Mouse (Mus musculus) lung, embryonic 16.5 days (tissue): ENCODE data around the gene Sdk2. TPM values are rescaled to one million over a fixed set of nuclear protein-coding genes. Genes with fewer than 3 reads are reported as not detected.

Experiments
- ATAC-seq: fragments of 200-750 bp; cut with Nextera tagmentation; 2 replicates; pipeline ENCODE4 v1.8.0; 2017; ENCODE audit warnings: low read depth, mild to moderate bottlenecking, moderate library complexity
- H3K27ac ChIP-seq: fragments of 300-500 bp; sonication (generic); 2 replicates; pipeline ENCODE4 v1.5.1; 2014; ENCODE audit warnings: mild to moderate bottlenecking, control low read depth, low read length
- H3K27me3 ChIP-seq: fragments of 300-500 bp; sonication (generic); 2 replicates; pipeline ENCODE4 v1.6.1; 2014; ENCODE audit warnings: low read depth, low read length, mixed read lengths; ENCODE audit not compliant: control insufficient read depth, insufficient read depth
- H3K36me3 ChIP-seq: fragments of 300-500 bp; sonication (generic); 2 replicates; pipeline ENCODE4 v1.6.1; 2014; ENCODE audit warnings: low read length; ENCODE audit not compliant: control insufficient read depth, insufficient read depth
- H3K4me1 ChIP-seq: fragments of 300-500 bp; sonication (generic); replicated peaks from 2 replicates; pipeline ENCODE4 v1.6.1; 2014; ENCODE audit warnings: low read length, mixed read lengths; ENCODE audit not compliant: control insufficient read depth, insufficient read depth
- H3K4me2 ChIP-seq: fragments of 300-500 bp; sonication (generic); 2 replicates; pipeline ENCODE4 v1.6.1; 2014; ENCODE audit warnings: low read depth, low read length, control low read depth
- H3K4me3 ChIP-seq: fragments of 300-500 bp; sonication (generic); 2 replicates; pipeline ENCODE4 v1.5.1; 2014; ENCODE audit warnings: mild to moderate bottlenecking, low read length, control low read depth
- H3K9ac ChIP-seq: fragments of 300-500 bp; sonication (generic); 2 replicates; pipeline ENCODE4 v1.6.1; 2014; ENCODE audit warnings: low read length, control low read depth
- H3K9me3 ChIP-seq: fragments of 300-500 bp; sonication (generic); 2 replicates; pipeline ENCODE4 v1.6.1; 2016; ENCODE audit warnings: low read length; ENCODE audit not compliant: control insufficient read depth
- WGBS: fragments of 180-500 bp; shearing (Covaris S2); extraction: QIAGEN DNeasy Blood & Tissue Kit; methylation state at CpG from one replicate; pipeline ENCODE4 v1.1.7; 2014; 5-methylcytosine and 5-hydroxymethylcytosine counted together
- polyA plus RNA-seq: library from polyadenylated mRNA; unstranded; fragments of >200 nt; fragmentation: Nextera tagmentation; extraction: Ambion mirVana; gene quantifications from 2 replicates; pipeline ENCODE4 v1.2.1, GENCODE M21; 2015

The Sdk2 gene
- polyA plus RNA-seq, 1 experiment from 2014 or later, result 2.1 TPM

DNA sequence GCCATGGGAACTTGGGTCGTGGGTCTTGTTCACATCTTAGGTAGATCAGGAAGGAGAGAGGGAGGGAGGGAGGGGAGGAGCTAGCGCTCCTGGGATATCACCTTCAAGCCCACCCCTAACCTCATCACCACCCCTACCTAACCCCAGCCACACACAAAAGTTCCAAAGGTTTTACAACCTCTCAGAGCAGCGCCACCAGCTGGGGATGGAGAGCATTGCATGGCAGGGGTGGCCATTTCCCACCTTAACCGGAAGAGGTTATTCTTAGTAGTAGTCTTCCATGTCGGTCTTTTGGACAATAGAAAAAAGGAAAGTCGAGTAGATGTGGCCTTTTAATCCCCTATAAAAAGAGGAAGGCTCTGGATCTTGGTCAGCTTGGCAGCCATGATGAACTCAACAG is 4.0 kb upstream of the Sdk2 start:
- Histone ChIP-seq H3K9me3 (peaks cover 3% of the 10 kb centered on the region; the same call in 1 of the 2 replicates), H3K36me3 (no peaks in the 10 kb centered on the region), H3K4me2 (no peak overlapping the region), H3K27ac (no peak overlapping the region), H3K9ac (no peak overlapping the region), H3K27me3 (peaks cover 25% of the 10 kb centered on the region), H3K4me1 (peaks cover 12% of the 10 kb centered on the region), H3K4me3 (no peak overlapping the region)
- no peak for ATAC-seq
- 58% methylated on average over 6 of the region's 6 CpGs for WGBS

DNA sequence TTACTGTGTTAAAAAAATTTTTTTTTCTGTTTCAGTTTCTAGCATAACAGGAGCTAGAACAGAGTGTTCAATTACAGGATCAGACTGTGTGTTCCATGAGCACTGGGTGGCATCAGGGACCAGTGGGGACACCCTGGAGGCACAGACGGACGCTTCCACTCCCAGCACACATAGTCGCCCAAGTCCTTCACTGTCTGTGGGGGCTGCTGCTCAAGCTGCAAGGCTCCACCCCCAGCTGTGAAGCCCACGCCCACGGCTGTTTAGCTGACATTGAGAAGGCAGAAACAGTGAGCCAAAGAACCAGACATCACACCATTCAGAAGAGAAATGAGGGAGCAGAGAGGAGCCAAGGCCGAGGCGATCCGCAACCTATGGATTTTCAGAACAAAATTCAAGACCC is 3.3 kb upstream of the Sdk2 start:
- Histone ChIP-seq H3K27ac (no peak overlapping the region), H3K9ac (no peak overlapping the region), H3K27me3 (peaks cover 32% of the 10 kb centered on the region), H3K36me3 (no peaks in the 10 kb centered on the region), H3K4me3 (no peak overlapping the region), H3K4me1 (peaks cover 15% of the 10 kb centered on the region), H3K9me3 (no peaks in the 10 kb centered on the region), H3K4me2 (no peak overlapping the region)
- 60% methylated on average over 8 of the region's 8 CpGs for WGBS
- ATAC-seq, result no peak

GRCm38 (mm10) chr11:114068390-114068789 is 1.5 kb upstream of the Sdk2 start:
- H3K4me1 ChIP-seq, result peaks cover 24% of the 10 kb centered on the region
- peak; percentile 43 for ATAC-seq
- no peaks in the 10 kb centered on the region for H3K36me3 ChIP-seq
- no peak overlapping the region for H3K4me3 ChIP-seq
- H3K27me3 ChIP-seq, result peaks cover 46% of the 10 kb centered on the region
- peak overlapping the region; percentile 15; the same call in 1 of the 2 replicates for H3K27ac ChIP-seq
- no peaks in the 10 kb centered on the region for H3K9me3 ChIP-seq
- H3K4me2 ChIP-seq, result no peak overlapping the region
- H3K9ac ChIP-seq, result no peak overlapping the region
- 1% methylated on average over 5 of the region's 5 CpGs for WGBS

DNA sequence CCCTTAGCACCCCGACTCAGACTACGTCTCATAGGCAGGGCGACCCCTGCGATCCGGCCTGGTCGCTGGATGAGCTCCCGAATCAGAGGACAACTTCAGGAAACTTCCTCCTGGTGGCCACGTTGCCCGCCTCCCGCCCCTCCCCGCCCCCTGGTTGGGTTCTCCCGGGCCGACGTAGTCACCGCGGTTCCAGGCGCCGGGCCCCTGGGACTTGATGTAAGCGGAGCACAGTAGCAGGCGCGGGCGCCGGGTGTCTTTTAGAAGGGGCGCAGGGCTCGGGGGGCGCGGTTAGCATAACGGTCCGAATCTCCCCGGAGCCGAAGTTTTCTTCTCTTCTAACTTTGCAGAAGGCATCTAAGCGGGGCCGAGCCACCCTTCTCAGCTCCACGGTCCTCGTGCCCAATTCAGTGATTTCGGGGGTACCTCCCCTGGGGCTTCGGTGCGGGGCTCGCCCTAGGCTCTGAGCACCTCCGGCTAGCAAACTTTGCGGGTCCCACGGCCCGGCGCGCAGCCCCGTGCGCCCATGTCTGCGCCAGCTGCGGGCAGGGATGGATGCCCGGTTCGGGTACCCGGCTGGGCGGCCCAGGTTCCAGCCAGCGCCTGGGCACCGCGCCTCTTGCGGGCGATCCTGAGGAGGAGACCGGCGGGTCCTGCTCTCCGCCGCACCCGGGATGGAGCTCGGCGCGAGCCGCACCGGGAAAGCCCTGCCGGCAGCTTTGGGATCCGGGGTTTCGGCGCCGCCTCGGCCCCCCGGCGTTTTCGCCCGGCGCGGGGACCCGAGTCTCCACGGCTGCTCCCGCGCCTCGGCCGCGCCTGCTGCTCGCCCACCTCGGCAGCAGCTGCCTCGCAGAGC is 522 bp downstream of the Sdk2 start:
- peak overlapping the region; percentile 74 for H3K9ac ChIP-seq
- H3K4me1 ChIP-seq, result peaks cover 38% of the 10 kb centered on the region
- H3K27ac ChIP-seq, result peak overlapping the region; percentile 74
- no peaks in the 10 kb centered on the region for H3K36me3 ChIP-seq
- peak overlapping the region; percentile 97 for H3K4me2 ChIP-seq
- peak overlapping the region; percentile 66 for H3K4me3 ChIP-seq
- ATAC-seq, result peak; percentile 24
- under 1% methylated on average over 81 of the region's 90 CpGs for WGBS
- H3K27me3 ChIP-seq, result peaks cover 49% of the 10 kb centered on the region
- H3K9me3 ChIP-seq, result no peaks in the 10 kb centered on the region

- under 1% methylated on average over 19 of the region's 19 CpGs for WGBS
- peak overlapping the region; percentile 66 for H3K4me3 ChIP-seq
- no peaks in the 10 kb centered on the region for H3K36me3 ChIP-seq
- H3K4me1 ChIP-seq, result peaks cover 41% of the 10 kb centered on the region
- H3K9me3 ChIP-seq, result no peaks in the 10 kb centered on the region
- no peak overlapping the region for H3K27ac ChIP-seq
- ATAC-seq, result no peak
- peaks cover 46% of the 10 kb centered on the region for H3K27me3 ChIP-seq
- H3K9ac ChIP-seq, result peak overlapping the region; percentile 74
- H3K4me2 ChIP-seq, result peak overlapping the region; percentile 97
Measured at GRCm38 (mm10) chr11:114065596-114065995, 1.2 kb downstream of the Sdk2 start.

DNA sequence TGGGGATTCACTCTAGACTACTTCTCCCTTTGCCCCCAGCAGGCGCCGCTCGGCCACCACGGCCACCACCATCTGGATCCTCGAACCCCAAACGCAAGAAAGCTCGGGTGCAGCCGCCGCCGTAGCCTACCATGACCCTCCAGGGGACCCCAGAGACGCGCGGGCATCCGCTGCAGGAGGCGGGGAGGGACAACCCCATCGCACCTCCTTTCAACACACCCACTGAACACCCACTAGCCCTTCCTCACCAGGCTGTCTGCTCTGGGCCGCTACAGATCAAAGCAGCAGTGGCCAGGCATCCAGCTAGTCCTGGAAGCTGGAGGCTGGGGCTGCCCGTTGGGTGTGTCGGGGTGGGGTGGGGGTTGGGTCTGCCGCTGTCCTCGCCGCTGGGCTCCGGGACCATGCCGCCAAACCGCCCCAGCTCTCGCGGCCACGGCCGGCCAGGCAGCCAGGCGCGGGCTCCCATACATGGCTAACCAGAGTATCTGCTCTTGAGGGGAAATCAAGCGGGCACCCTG is 1.9 kb downstream of the Sdk2 start:
- Histone ChIP-seq H3K4me3 (peak overlapping the region; percentile 66), H3K27ac (no peak overlapping the region), H3K9me3 (no peaks in the 10 kb centered on the region), H3K4me2 (peak overlapping the region; percentile 97), H3K27me3 (peaks cover 46% of the 10 kb centered on the region), H3K36me3 (no peaks in the 10 kb centered on the region), H3K4me1 (peaks cover 41% of the 10 kb centered on the region), H3K9ac (peak overlapping the region; percentile 74)
- WGBS, result under 1% methylated on average over 31 of the region's 32 CpGs
- ATAC-seq, result no peak

DNA sequence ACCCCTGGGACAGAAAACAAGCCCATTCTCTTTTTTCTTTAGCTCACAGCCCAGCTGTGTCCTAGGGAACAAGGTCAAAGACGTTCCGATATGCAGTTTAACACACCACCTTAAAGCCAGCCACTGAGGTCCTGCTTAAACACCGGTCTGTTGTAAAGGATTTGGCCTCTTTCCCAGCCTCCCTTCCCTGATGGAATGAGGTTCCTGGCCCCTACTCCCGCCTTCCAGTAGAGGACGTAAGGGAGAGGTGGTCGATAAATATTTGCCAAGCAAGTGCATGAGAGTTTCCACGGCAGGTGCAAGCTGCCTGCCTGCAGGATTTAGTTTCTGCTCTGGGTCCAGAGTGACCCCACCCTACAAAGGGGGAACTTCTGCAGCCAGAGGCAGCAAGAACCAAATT is 4.9 kb downstream of the Sdk2 start:
- Histone ChIP-seq H3K4me1 (peaks cover 33% of the 10 kb centered on the region), H3K27ac (peak overlapping the region; percentile 9)
- 40% methylated on average over 7 of the region's 7 CpGs for WGBS

DNA sequence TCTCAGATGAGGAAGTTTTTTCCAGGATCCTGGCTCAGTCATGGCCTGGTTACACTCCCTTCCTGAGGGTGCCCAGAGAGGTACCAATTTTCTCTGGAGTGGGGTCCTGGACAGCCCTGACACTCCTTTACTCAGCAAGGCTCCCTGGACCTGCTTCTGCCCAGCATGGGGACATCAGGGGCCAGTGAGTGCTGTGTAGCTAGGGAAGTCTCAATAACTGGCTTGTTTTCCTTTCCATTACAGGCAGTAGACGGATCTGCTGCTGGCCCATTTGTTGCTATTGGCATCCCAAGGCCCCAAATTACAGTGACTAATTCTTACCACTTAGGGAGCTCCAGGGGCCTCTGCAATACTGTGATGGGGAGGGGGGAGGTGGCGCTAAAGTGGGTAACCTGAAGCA is 5.6 kb downstream of the Sdk2 start:
- H3K27ac ChIP-seq, result peak overlapping the region; percentile 9; the same call in 1 of the 2 replicates
- no peak overlapping the region for H3K4me3 ChIP-seq
- no peak overlapping the region for H3K4me2 ChIP-seq
- no peak overlapping the region for H3K9ac ChIP-seq
- H3K4me1 ChIP-seq, result peaks cover 31% of the 10 kb centered on the region
- H3K36me3 ChIP-seq, result no peaks in the 10 kb centered on the region
- no peaks in the 10 kb centered on the region for H3K9me3 ChIP-seq
- H3K27me3 ChIP-seq, result peaks cover 26% of the 10 kb centered on the region
- no peak for ATAC-seq
- WGBS, result 51% methylated on average over 2 of the region's 2 CpGs

More for the DNA sequence above, 4.9 kb downstream of the Sdk2 start:
- Histone ChIP-seq H3K4me3 (no peak overlapping the region), H3K9me3 (no peaks in the 10 kb centered on the region), H3K27me3 (peaks cover 32% of the 10 kb centered on the region), H3K9ac (no peak overlapping the region), H3K36me3 (no peaks in the 10 kb centered on the region), H3K4me2 (no peak overlapping the region)
- ATAC-seq, result no peak; the same call in 1 of the 2 replicates

DNA sequence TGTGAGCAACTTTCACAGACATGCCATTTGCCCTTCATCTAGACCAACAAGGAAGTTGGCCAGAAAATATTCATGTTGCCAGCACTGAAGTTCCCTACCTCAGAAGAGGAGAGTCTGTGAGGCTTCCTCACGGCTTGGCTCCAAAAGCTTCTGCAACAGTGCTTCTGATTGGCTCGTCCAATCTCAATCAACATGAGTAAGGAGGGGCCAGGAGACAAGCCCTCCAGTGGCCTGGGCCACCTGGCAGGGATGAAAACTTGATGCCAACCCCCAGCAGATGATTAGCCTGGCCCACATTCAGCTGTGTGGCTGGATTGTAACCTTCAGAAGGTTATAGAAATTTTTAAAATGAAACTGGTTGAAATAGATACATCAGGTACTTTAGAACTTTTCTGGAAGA is 10.5 kb downstream of the Sdk2 start:
- H3K27me3 ChIP-seq, result no peaks in the 10 kb centered on the region
- no peak overlapping the region for H3K4me3 ChIP-seq
- peaks cover 4% of the 10 kb centered on the region for H3K4me1 ChIP-seq
- H3K36me3 ChIP-seq, result no peaks in the 10 kb centered on the region
- ATAC-seq, result no peak
- H3K4me2 ChIP-seq, result no peak overlapping the region
- no peak overlapping the region for H3K27ac ChIP-seq
- no peaks in the 10 kb centered on the region for H3K9me3 ChIP-seq
- WGBS, result 43% methylated on average over 2 of the region's 2 CpGs
- H3K9ac ChIP-seq, result no peak overlapping the region
